8 mouse cellular contexts compared by ENCODE assay signal in the genomic region with DNA sequence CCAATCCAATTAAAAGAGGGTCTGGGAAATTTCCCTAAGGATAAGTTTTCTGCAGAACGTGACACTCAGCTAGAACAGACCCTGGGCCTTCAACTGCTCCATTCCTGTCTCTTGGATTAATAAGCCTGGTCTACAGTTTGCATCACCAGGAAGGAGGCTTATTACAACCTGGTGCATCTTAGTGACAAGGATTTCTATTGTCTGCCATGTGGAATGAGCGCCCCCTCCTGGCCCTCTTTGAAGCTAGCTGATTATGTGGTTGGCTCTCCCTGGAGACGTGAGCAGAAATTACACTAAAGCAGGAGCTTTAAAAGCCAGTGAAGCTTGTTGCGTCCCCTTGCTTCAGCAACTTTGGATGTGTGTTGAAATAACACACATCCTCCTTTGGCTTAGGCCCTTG. TPM values are rescaled to one million over a fixed set of nuclear protein-coding genes. Genes with fewer than 3 reads are reported as not detected.
DNase-seq lines count a peak whose midpoint lies in the region; ATAC-seq lines count a peak whose summit lies in the region.

No protein-coding gene starts in this region.

- 8% methylated on average over 4 of the region's 4 CpGs for WGBS in forebrain, embryonic 10.5 days
- 2% methylated on average over 4 of the region's 4 CpGs for WGBS in forebrain, embryonic 12.5 days
- WGBS in embryonic facial prominence, embryonic 14.5 days = 9% methylated on average over 4 of the region's 4 CpGs
- WGBS in hindbrain, embryonic 14.5 days = 9% methylated on average over 4 of the region's 4 CpGs

- no peak overlapping the region for H3K27ac ChIP-seq in forebrain, embryonic 10.5 days
- H3K27ac ChIP-seq in forebrain, embryonic 12.5 days = no peak overlapping the region
- H3K27ac ChIP-seq in embryonic facial prominence, embryonic 14.5 days (replicated peaks; ENCODE audit: low read depth, low read length) = no peak overlapping the region
- H3K27ac ChIP-seq in hindbrain, embryonic 14.5 days = no peak overlapping the region

- no peak overlapping the region for H3K9ac ChIP-seq in forebrain, embryonic 12.5 days
- no peak overlapping the region for H3K9ac ChIP-seq in embryonic facial prominence, embryonic 14.5 days (ENCODE audit: low read depth, low read length)
- H3K9ac ChIP-seq in hindbrain, embryonic 14.5 days = no peak overlapping the region

- no peaks in the 10 kb centered on the region for H3K4me1 ChIP-seq in forebrain, embryonic 10.5 days
- no peaks in the 10 kb centered on the region for H3K4me1 ChIP-seq in forebrain, embryonic 12.5 days
- H3K4me1 ChIP-seq in embryonic facial prominence, embryonic 14.5 days (ENCODE audit: control insufficient read depth, insufficient read depth, low read length) = no peaks in the 10 kb centered on the region
- no peaks in the 10 kb centered on the region for H3K4me1 ChIP-seq in hindbrain, embryonic 14.5 days (replicated peaks; ENCODE audit: control insufficient read depth, insufficient read depth, low read length)

- 0 out of 2 replicates have a peak, but pooled peaks cover 4% of the 10 kb centered on the region for H3K27me3 ChIP-seq in forebrain, embryonic 10.5 days (ENCODE audit: poor library complexity, severe bottlenecking)
- 0 out of 2 replicates have a peak, but pooled peaks cover 6% of the 10 kb centered on the region for H3K27me3 ChIP-seq in forebrain, embryonic 12.5 days
- no peaks in the 10 kb centered on the region for H3K27me3 ChIP-seq in embryonic facial prominence, embryonic 14.5 days (replicated peaks; ENCODE audit: control insufficient read depth, insufficient read depth, low read length)
- H3K27me3 ChIP-seq in hindbrain, embryonic 14.5 days (ENCODE audit: control insufficient read depth, insufficient read depth, low read length) = 0 out of 2 replicates have a peak, but pooled peaks cover 2% of the 10 kb centered on the region

- H3K4me3 ChIP-seq in forebrain, embryonic 10.5 days = no peak overlapping the region
- H3K4me3 ChIP-seq in forebrain, embryonic 12.5 days (replicated peaks) = no peak overlapping the region
- no peak overlapping the region for H3K4me3 ChIP-seq in embryonic facial prominence, embryonic 14.5 days (ENCODE audit: low read depth, low read length)
- no peak overlapping the region for H3K4me3 ChIP-seq in hindbrain, embryonic 14.5 days (replicated peaks; ENCODE audit: low read length)

- peak; percentile 77 for DNase-seq in forebrain, embryonic 10.5 days (ENCODE audit: extremely low spot score, low spot score)
- peak; percentile 78 for DNase-seq in adrenal gland, postnatal 25 days
- peak; percentile 84 for DNase-seq in embryonic facial prominence, embryonic 14.5 days (ENCODE audit: low spot score)
- DNase-seq in hindbrain, embryonic 14.5 days (ENCODE audit: low spot score) = peak; percentile 87
- peak; percentile 71 to 82 for DNase-seq in left cerebral cortex, postnatal 25 days (ENCODE audit: low spot score in 2 of 2)
- DNase-seq in natural killer cell, adult 2 months (ENCODE audit: low spot score in 2 of 2) = peak; percentile 42 to 55
- peak; percentile 35 for DNase-seq in testis, postnatal 14 days (ENCODE audit: low spot score)

- H3K9me3 ChIP-seq in forebrain, embryonic 10.5 days = no peaks in the 10 kb centered on the region
- H3K9me3 ChIP-seq in forebrain, embryonic 12.5 days = no peaks in the 10 kb centered on the region
- H3K9me3 ChIP-seq in embryonic facial prominence, embryonic 14.5 days (ENCODE audit: control insufficient read depth, low read length) = no peaks in the 10 kb centered on the region
- no peaks in the 10 kb centered on the region for H3K9me3 ChIP-seq in hindbrain, embryonic 14.5 days (ENCODE audit: control insufficient read depth, low read length)

- H3K36me3 ChIP-seq in forebrain, embryonic 10.5 days (replicated peaks) = no peaks in the 10 kb centered on the region
- H3K36me3 ChIP-seq in forebrain, embryonic 12.5 days (replicated peaks) = no peaks in the 10 kb centered on the region
- H3K36me3 ChIP-seq in embryonic facial prominence, embryonic 14.5 days (ENCODE audit: control insufficient read depth, insufficient read depth, low read length) = no peaks in the 10 kb centered on the region
- H3K36me3 ChIP-seq in hindbrain, embryonic 14.5 days (replicated peaks; ENCODE audit: control insufficient read depth, insufficient read depth) = no peaks in the 10 kb centered on the region

- ATAC-seq in forebrain, embryonic 12.5 days (ENCODE audit: low FRiP score) = no peak
- ATAC-seq in embryonic facial prominence, embryonic 14.5 days (ENCODE audit: low read depth) = no peak
- peak; percentile 37; the same call in 1 of the 2 replicates for ATAC-seq in hindbrain, embryonic 14.5 days (ENCODE audit: low FRiP score)

- no peak overlapping the region for H3K4me2 ChIP-seq in forebrain, embryonic 12.5 days
- no peak overlapping the region for H3K4me2 ChIP-seq in embryonic facial prominence, embryonic 14.5 days (ENCODE audit: low read depth, low read length)
- no peak overlapping the region for H3K4me2 ChIP-seq in hindbrain, embryonic 14.5 days (replicated peaks)

- intact Hi-C loops in left cerebral cortex, postnatal 25 days (cut with DNase I) = loop anchor here (1.0 to 10.0 kb wide), 3 partner anchors 90 to 449 kb away; no protein-coding TSS in a partner anchor

RNA-seq across cellular contexts. Expression of a gene that starts 4.3 kb away (rescaled TPM):
- not detected in 2 replicates for polyA plus RNA-seq in forebrain, embryonic 10.5 days (2016; fragmentation: Nextera tagmentation; extraction: Ambion mirVana)
- not detected in 2 replicates for polyA plus RNA-seq in forebrain, embryonic 12.5 days (2016; fragmentation: Nextera tagmentation; extraction: Ambion mirVana)
- total RNA-seq in adrenal gland, postnatal 25 days (2021) = not detected in 2 replicates
- not detected in 2 replicates for polyA plus RNA-seq in embryonic facial prominence, embryonic 14.5 days (2014; fragmentation: Nextera tagmentation; extraction: Ambion mirVana)
- polyA plus RNA-seq in hindbrain, embryonic 14.5 days (2014; fragmentation: Nextera tagmentation; extraction: Ambion mirVana) = not detected in 2 replicates
- total RNA-seq in left cerebral cortex, postnatal 25 days (2021) = not detected

RNA-seq across cellular contexts. Expression of a gene that starts 17.4 kb away (rescaled TPM):
- not detected in 2 replicates for polyA plus RNA-seq in forebrain, embryonic 10.5 days (2016; fragmentation: Nextera tagmentation; extraction: Ambion mirVana)
- not detected in 2 replicates for polyA plus RNA-seq in forebrain, embryonic 12.5 days (2016; fragmentation: Nextera tagmentation; extraction: Ambion mirVana)
- total RNA-seq in adrenal gland, postnatal 25 days (2021) = not detected in 2 replicates
- not detected in 2 replicates for polyA plus RNA-seq in embryonic facial prominence, embryonic 14.5 days (2014; fragmentation: Nextera tagmentation; extraction: Ambion mirVana)
- polyA plus RNA-seq in hindbrain, embryonic 14.5 days (2014; fragmentation: Nextera tagmentation; extraction: Ambion mirVana) = not detected in 2 replicates
- not detected for total RNA-seq in left cerebral cortex, postnatal 25 days (2021)

RNA-seq across cellular contexts. Expression of a gene that starts 37.7 kb away (rescaled TPM):
- 3.3 and 4.4 TPM in 2 replicates for polyA plus RNA-seq in forebrain, embryonic 10.5 days (2016; fragmentation: Nextera tagmentation; extraction: Ambion mirVana)
- polyA plus RNA-seq in forebrain, embryonic 12.5 days (2016; fragmentation: Nextera tagmentation; extraction: Ambion mirVana) = 0.63 and 1.3 TPM in 2 replicates
- total RNA-seq in adrenal gland, postnatal 25 days (2021) = not detected in 2 replicates
- polyA plus RNA-seq in embryonic facial prominence, embryonic 14.5 days (2014; fragmentation: Nextera tagmentation; extraction: Ambion mirVana) = 0.43 and 0.45 TPM in 2 replicates
- polyA plus RNA-seq in hindbrain, embryonic 14.5 days (2014; fragmentation: Nextera tagmentation; extraction: Ambion mirVana) = not detected in 2 replicates
- not detected for total RNA-seq in left cerebral cortex, postnatal 25 days (2021)

Comparison
In these comparisons a context has a peak if more than half of its experiments do, and no peak if none do; other contexts are left out.
1. DNase-seq: peak in every context shown above with its lines; median percentile 87 in hindbrain, embryonic 14.5 days; 84 in embryonic facial prominence, embryonic 14.5 days; 78 in adrenal gland, postnatal 25 days; 77 in forebrain, embryonic 10.5 days; 76 in left cerebral cortex, postnatal 25 days; 48 in natural killer cell, adult 2 months; 35 in testis, postnatal 14 days.